Mouse (Mus musculus): Measurements from ENCODE around the gene Plxnb1. TPM values are rescaled to one million over a fixed set of nuclear protein-coding genes. Genes with fewer than 3 reads are reported as not detected.

The Plxnb1 gene
- 61.2 and 70.5 TPM in 2 replicates for polyA plus RNA-seq (2012; rRNA removed)

GRCm38 (mm10) chr9:109095137-109095982 lies at the start of gene Plxnb1:
TSS of gene Plxnb1 (plus strand) at chr9:109095389.

GRCm38 (mm10) chr9:109059136-109059903 lies 35.9 kb upstream of the Plxnb1 start, which contains the start of gene Trex1:
TSS of gene Trex1 (minus strand) at chr9:109059734.

GRCm38 (mm10) chr9:109073661-109074573 lies 21.3 kb upstream of the Plxnb1 start, which contains the start of gene Atrip:
TSS of gene Atrip (minus strand) at chr9:109074124.

GRCm38 (mm10) chr9:109082124-109082800 lies 12.9 kb upstream of the Plxnb1 start, which contains the start of the genes Ccdc51 and Tma7:
TSS of gene Ccdc51 (plus strand) at chr9:109082493.
TSS of gene Tma7 (minus strand) at chr9:109082587.

GRCm38 (mm10) chr9:109161941-109162340 lies 66.8 kb downstream of the Plxnb1 start, which contains the start of gene Fbxw21:
TSS of gene Fbxw21 (minus strand) at chr9:109162041.

Other genes starting within 250 kb of the Plxnb1 start
- gene Slc26a6, start 242.1 kb upstream of the Plxnb1 start, polyA plus RNA-seq (2012; rRNA removed), result 13.8 and 17.9 TPM in 2 replicates
- 0.12 and 0.43 TPM in 2 replicates for gene Tmem89, start 180.8 kb upstream of the Plxnb1 start, polyA plus RNA-seq (2012; rRNA removed)
- gene Uqcrc1, start 158.8 kb upstream of the Plxnb1 start, polyA plus RNA-seq (2012; rRNA removed), result 259 and 284 TPM in 2 replicates
- gene Col7a1, start 141.8 kb upstream of the Plxnb1 start, polyA plus RNA-seq (2012; rRNA removed), result 7.7 and 9.3 TPM in 2 replicates
- gene Ucn2, start 109.4 kb upstream of the Plxnb1 start, polyA plus RNA-seq (2012; rRNA removed), result 0.34 and 0.67 TPM in 2 replicates
- gene Pfkfb4, start 103.6 kb upstream of the Plxnb1 start, polyA plus RNA-seq (2012; rRNA removed), result 10.4 and 12.5 TPM in 2 replicates
- 18.3 and 47.5 TPM in 2 replicates for gene Shisa5, start 56.8 kb upstream of the Plxnb1 start, polyA plus RNA-seq (2012; rRNA removed)
- gene Trex1, start 35.7 kb upstream of the Plxnb1 start, polyA plus RNA-seq (2012; rRNA removed), result 11.2 and 27.6 TPM in 2 replicates
- gene Atrip, start 21.3 kb upstream of the Plxnb1 start, polyA plus RNA-seq (2012; rRNA removed), result 36.0 and 41.0 TPM in 2 replicates
- 9.6 and 15.0 TPM in 2 replicates for gene Ccdc51, start 12.9 kb upstream of the Plxnb1 start, polyA plus RNA-seq (2012; rRNA removed)
- 235 and 241 TPM in 2 replicates for gene Tma7, start 12.8 kb upstream of the Plxnb1 start, polyA plus RNA-seq (2012; rRNA removed)
- not detected in 2 replicates for gene Fbxw21, start 66.7 kb downstream of the Plxnb1 start, polyA plus RNA-seq (2012; rRNA removed)
- not detected in 2 replicates for gene Fbxw13, start 100.6 kb downstream of the Plxnb1 start, polyA plus RNA-seq (2012; rRNA removed)
- gene Fbxw20, start 139.4 kb downstream of the Plxnb1 start, polyA plus RNA-seq (2012; rRNA removed), result not detected in 2 replicates
- not detected in 2 replicates for gene Fbxw14, start 192.3 kb downstream of the Plxnb1 start, polyA plus RNA-seq (2012; rRNA removed)
- gene Fbxw28, start 244.3 kb downstream of the Plxnb1 start, polyA plus RNA-seq (2012; rRNA removed), result not detected in 2 replicates